Mouse (Mus musculus): ENCODE results near the gene Gm20388. TPM values are rescaled to one million over a fixed set of nuclear protein-coding genes. Genes with fewer than 3 reads are reported as not detected.
A peak's percentile ranks its signal among the peaks of the same experiment; 100 is the strongest.

The Gm20388 gene
- polyA plus RNA-seq, 1 experiment from 2014 or later = not detected

DNA sequence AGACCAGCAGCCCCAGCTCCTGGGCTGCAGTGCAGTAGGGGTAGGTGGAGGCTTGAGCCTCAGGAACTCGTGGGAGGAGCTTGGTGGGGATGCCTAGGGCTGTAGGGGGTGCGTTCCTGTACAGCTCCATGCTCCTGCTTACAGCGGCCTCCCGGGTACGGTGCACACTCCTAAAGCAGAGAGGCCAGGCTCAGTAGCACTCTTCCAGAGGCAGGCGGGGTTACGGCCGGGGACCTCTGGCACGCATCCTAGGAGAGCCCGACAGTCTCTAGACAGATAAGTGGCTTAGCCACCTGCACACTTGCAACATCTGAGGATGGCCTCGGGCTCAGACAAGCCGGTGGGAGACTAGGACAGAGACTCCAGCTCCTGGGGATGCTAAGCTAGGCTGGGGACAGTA is 3334.9 kb downstream of the Gm20388 start:
- Histone ChIP-seq H3K36me3 (ENCODE audit: control insufficient read depth, insufficient read depth, low read length) (peaks cover 27% of the 10 kb centered on the region), H3K9me3 (ENCODE audit: control insufficient read depth, low read length) (no peaks in the 10 kb centered on the region), H3K4me3 (ENCODE audit: low read depth, low read length) (no peak overlapping the region), H3K27ac (replicated peaks) (no peak overlapping the region), H3K27me3 (ENCODE audit: control insufficient read depth, insufficient read depth, low read length) (no peaks in the 10 kb centered on the region), H3K4me2 (replicated peaks; ENCODE audit: low read depth) (no peak overlapping the region), H3K4me1 (replicated peaks; ENCODE audit: control insufficient read depth, insufficient read depth) (no peaks in the 10 kb centered on the region), H3K9ac (ENCODE audit: low read length) (no peak overlapping the region)
- TF ChIP-seq EP300 (optimal IDR thresholded peaks at IDR 0.05) = no peak
- ATAC-seq (ENCODE audit: low FRiP score, low TSS enrichment) = 0 out of 2 replicates have a peak, but pooled peaks have one; percentile 17
- 89% methylated on average over 12 of the region's 12 CpGs for WGBS
- DNase-seq (ENCODE audit: low spot score) = no peak

DNA sequence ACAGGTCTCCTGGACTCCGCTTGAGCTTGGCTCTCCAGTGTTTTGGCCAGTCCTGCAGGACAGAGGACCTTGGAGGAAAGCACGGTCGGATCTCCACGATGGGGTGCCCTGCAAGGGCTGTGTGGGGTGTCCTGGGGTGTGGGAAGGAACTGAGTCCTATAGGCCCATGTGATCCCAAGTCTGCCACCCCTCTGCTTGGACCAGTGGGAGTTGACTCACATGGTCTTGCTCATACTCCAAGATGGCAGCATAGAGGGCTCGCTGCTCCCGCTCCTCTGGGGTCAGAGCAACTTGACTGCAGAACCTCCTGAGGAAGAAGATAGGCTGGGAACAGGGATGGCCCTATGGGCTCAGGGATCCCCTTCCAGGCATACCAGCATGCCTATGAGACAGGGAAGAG is 3337.1 kb downstream of the Gm20388 start:
- DNase-seq (ENCODE audit: low spot score) (no peak), ATAC-seq (ENCODE audit: low FRiP score, low TSS enrichment) (no peak)
- Histone ChIP-seq H3K9ac (ENCODE audit: low read length) (no peak overlapping the region), H3K36me3 (ENCODE audit: control insufficient read depth, insufficient read depth, low read length) (peaks cover 29% of the 10 kb centered on the region), H3K4me3 (ENCODE audit: low read depth, low read length) (no peak overlapping the region), H3K9me3 (ENCODE audit: control insufficient read depth, low read length) (no peaks in the 10 kb centered on the region), H3K4me1 (replicated peaks; ENCODE audit: control insufficient read depth, insufficient read depth) (no peaks in the 10 kb centered on the region), H3K4me2 (replicated peaks; ENCODE audit: low read depth) (no peak overlapping the region), H3K27ac (replicated peaks) (no peak overlapping the region), H3K27me3 (ENCODE audit: control insufficient read depth, insufficient read depth, low read length) (no peaks in the 10 kb centered on the region)
- WGBS = 98% methylated on average over 6 of the region's 6 CpGs
- TF ChIP-seq EP300 (optimal IDR thresholded peaks at IDR 0.05) (no peak), CTCF (IDR thresholded peaks at IDR 0.05; ENCODE audit: low read depth) (no peak)

DNA sequence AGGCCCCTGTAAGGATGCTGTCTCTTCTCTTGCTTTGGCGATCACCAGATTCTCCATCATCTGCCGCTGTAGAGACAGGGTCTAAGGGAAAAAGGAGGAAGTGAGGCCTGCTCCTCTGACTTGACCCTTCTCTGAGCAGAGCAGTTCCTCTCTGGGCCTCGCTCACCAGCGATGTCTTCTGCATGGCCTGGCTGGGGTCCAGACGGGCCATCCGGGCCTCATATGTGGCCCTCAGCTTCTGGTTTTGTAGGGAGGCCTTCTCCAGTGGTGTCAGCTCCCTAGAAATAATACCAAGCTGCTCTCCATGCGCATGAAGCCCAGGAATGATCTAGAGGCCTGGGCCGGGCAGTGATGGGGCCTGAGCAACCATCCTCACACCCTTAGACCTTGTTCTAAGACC is 3338.0 kb downstream of the Gm20388 start:
- H3K4me1 ChIP-seq (replicated peaks; ENCODE audit: control insufficient read depth, insufficient read depth) = no peaks in the 10 kb centered on the region; the same call in none of the 2 replicates
- TF ChIP-seq CTCF (IDR thresholded peaks at IDR 0.05; ENCODE audit: low read depth) (no peak), EP300 (optimal IDR thresholded peaks at IDR 0.05) (no peak)
- ATAC-seq (ENCODE audit: low FRiP score, low TSS enrichment) = no peak

DNA sequence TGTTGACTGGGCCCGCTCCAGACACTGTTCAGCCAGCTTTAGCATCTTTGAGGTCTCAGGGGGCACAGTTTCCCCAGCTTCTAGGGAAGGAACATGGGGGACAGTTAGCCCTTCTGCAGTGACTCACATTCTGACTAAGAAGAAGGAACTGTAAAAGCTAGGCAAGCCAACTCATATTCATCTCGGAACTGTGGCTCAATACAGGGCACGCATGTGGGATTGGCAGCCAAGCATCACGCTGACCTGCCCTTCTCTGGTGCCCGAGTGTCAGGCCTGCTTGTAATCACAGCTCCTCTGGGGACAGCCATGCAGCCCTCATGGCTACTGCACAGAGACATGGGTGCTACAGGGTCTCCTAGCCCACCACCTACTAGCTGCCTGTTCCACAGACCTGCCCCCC is 3340.3 kb downstream of the Gm20388 start:
- H3K4me3 ChIP-seq (ENCODE audit: low read depth, low read length) = no peak overlapping the region
- no peaks in the 10 kb centered on the region for H3K27me3 ChIP-seq (ENCODE audit: control insufficient read depth, insufficient read depth, low read length)
- WGBS = 92% methylated on average over 5 of the region's 5 CpGs
- peaks cover 20% of the 10 kb centered on the region for H3K36me3 ChIP-seq (ENCODE audit: control insufficient read depth, insufficient read depth, low read length)
- H3K9ac ChIP-seq (ENCODE audit: low read length) = no peak overlapping the region
- TF ChIP-seq EP300 (optimal IDR thresholded peaks at IDR 0.05) = no peak
- TF ChIP-seq CTCF (IDR thresholded peaks at IDR 0.05; ENCODE audit: low read depth) = no peak
- ATAC-seq (ENCODE audit: low FRiP score, low TSS enrichment) (no peak), DNase-seq (ENCODE audit: low spot score) (no peak)
- H3K9me3 ChIP-seq (ENCODE audit: control insufficient read depth, low read length) = no peaks in the 10 kb centered on the region
- no peaks in the 10 kb centered on the region; the same call in none of the 2 replicates for H3K4me1 ChIP-seq (replicated peaks; ENCODE audit: control insufficient read depth, insufficient read depth)
- no peak overlapping the region for H3K27ac ChIP-seq (replicated peaks)
- no peak overlapping the region for H3K4me2 ChIP-seq (replicated peaks; ENCODE audit: low read depth)

More for the DNA sequence above, 3338.0 kb downstream of the Gm20388 start:
- Histone ChIP-seq H3K36me3 (ENCODE audit: control insufficient read depth, insufficient read depth, low read length) (peaks cover 26% of the 10 kb centered on the region), H3K9ac (ENCODE audit: low read length) (no peak overlapping the region), H3K27me3 (ENCODE audit: control insufficient read depth, insufficient read depth, low read length) (no peaks in the 10 kb centered on the region), H3K4me3 (ENCODE audit: low read depth, low read length) (no peak overlapping the region), H3K9me3 (ENCODE audit: control insufficient read depth, low read length) (no peaks in the 10 kb centered on the region), H3K27ac (replicated peaks) (no peak overlapping the region), H3K4me2 (replicated peaks; ENCODE audit: low read depth) (no peak overlapping the region)
- WGBS = 91% methylated on average over 8 of the region's 8 CpGs
- no peak for DNase-seq (ENCODE audit: low spot score)

DNA sequence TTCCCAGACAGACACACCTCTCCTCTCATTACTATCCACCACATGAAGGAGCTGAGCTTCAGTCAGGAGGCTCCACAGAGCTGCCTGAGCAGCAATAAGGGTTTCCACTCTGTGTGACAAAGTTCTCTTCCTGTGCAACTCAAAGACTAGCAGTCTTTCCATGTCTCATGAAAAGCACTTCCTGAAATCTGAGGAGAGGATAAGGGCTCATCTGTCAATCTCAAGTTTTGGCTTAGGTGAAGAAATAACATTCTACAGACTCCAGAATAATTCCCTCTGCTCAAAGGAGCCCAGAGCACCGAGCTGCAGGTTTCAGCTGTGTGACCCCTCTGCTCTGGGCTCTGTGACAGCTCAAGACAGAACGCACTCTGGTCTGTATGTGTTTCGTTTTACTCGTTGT is 3342.3 kb downstream of the Gm20388 start:
- TF ChIP-seq CTCF (IDR thresholded peaks at IDR 0.05; ENCODE audit: low read depth) (no peak), EP300 (optimal IDR thresholded peaks at IDR 0.05) (no peak)
- Histone ChIP-seq H3K27me3 (ENCODE audit: control insufficient read depth, insufficient read depth, low read length) (no peaks in the 10 kb centered on the region), H3K4me3 (ENCODE audit: low read depth, low read length) (peak overlapping the region; percentile 97), H3K4me2 (replicated peaks; ENCODE audit: low read depth) (peak overlapping the region; percentile 94), H3K9me3 (ENCODE audit: control insufficient read depth, low read length) (no peaks in the 10 kb centered on the region), H3K27ac (replicated peaks) (peak overlapping the region; percentile 40; the same call in 1 of the 2 replicates), H3K9ac (ENCODE audit: low read length) (no peak overlapping the region), H3K4me1 (replicated peaks; ENCODE audit: control insufficient read depth, insufficient read depth) (no peaks in the 10 kb centered on the region; the same call in none of the 2 replicates), H3K36me3 (ENCODE audit: control insufficient read depth, insufficient read depth, low read length) (peaks cover 15% of the 10 kb centered on the region)
- DNase-seq (ENCODE audit: low spot score) (no peak), ATAC-seq (ENCODE audit: low FRiP score, low TSS enrichment) (no peak)
- WGBS = 39% methylated on average over 4 of the region's 4 CpGs

DNA sequence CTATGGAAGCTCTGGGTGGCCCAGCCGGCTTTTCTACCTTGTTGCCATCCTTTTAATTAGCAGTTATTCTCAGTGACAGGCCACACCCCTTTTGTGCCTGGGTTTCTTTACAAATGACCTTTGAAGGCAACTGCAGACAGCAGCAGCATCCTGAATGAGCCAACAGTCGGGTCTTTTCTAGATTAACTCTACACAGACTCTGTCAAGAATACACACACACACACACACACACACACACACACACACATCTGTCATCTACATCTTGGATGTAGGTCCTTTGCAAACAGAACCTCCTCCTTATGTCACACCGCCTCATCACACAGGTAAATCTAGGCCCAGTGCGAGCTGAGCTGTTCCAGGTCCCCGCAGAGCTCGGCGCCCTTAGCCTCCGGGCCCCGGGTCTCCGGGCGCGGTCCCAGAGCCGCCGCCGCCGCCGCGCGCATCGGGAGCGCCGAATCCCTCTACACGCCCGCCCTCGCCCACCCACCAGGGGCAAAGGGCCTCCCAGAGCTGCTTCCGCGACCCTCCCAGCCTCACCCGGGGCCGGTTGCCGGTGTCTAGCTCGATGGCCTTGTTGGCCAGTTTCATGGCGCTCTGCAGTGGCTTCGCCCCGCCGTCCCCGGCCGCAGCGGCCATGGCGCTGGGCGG is 3342.9 kb downstream of the Gm20388 start:
- TF ChIP-seq CTCF (IDR thresholded peaks at IDR 0.05; ENCODE audit: low read depth) = no peak
- no peak for TF ChIP-seq EP300 (optimal IDR thresholded peaks at IDR 0.05)
- ATAC-seq (ENCODE audit: low FRiP score, low TSS enrichment) = peak; percentile 32
- WGBS = under 1% methylated on average over 20 of the region's 40 CpGs

More for the DNA sequence above, 3342.9 kb downstream of the Gm20388 start:
- no peaks in the 10 kb centered on the region for H3K27me3 ChIP-seq (ENCODE audit: control insufficient read depth, insufficient read depth, low read length)
- H3K27ac ChIP-seq (replicated peaks) = peak overlapping the region; percentile 94
- peak overlapping the region; percentile 96 for H3K9ac ChIP-seq (ENCODE audit: low read length)
- no peaks in the 10 kb centered on the region for H3K9me3 ChIP-seq (ENCODE audit: control insufficient read depth, low read length)
- peak overlapping the region; percentile 97 for H3K4me3 ChIP-seq (ENCODE audit: low read depth, low read length)
- no peaks in the 10 kb centered on the region; the same call in none of the 2 replicates for H3K4me1 ChIP-seq (replicated peaks; ENCODE audit: control insufficient read depth, insufficient read depth)
- DNase-seq (ENCODE audit: low spot score) = peak; percentile 31
- peak overlapping the region; percentile 94 for H3K4me2 ChIP-seq (replicated peaks; ENCODE audit: low read depth)
- H3K36me3 ChIP-seq (ENCODE audit: control insufficient read depth, insufficient read depth, low read length) = peaks cover 22% of the 10 kb centered on the region
